Mouse (Mus musculus) adrenal gland (tissue): ENCODE data around the gene Nemp1.

ENCODE experiments used
- intact Hi-C: fragments of 180-260 bp; cut with DNase I; formaldehyde crosslinking; loops from one replicate; pipeline ENCODE4 v1.15.1; 2025
- long read RNA-seq, 2 experiments: library from polyadenylated mRNA; unstranded; transcript quantifications; one replicate each; pipeline ENCODE4 v2.0.0; 2020; ENCODE audit warnings: borderline replicate concordance in 1 of 2; ENCODE audit not compliant: insufficient replicate concordance in 1 of 2

Gene Nemp1
- long read RNA-seq, experiment 1, partial matches to known transcripts, result 0 of 3 reads
- long read RNA-seq, experiment 1, other reads (novel, unspliced or antisense), result 2 of 3 reads
- long read RNA-seq, experiment 2, full-length matches to known transcripts, result 6 of 9 reads
- long read RNA-seq, experiment 2, partial matches to known transcripts, result 0 of 9 reads
- long read RNA-seq, experiment 2, other reads (novel, unspliced or antisense), result 3 of 9 reads

GRCm38 (mm10) chr10:127666501-127667268, at the start of gene Nemp1:
Gene Nemp1, plus strand, starts transcription at chr10:127666901.
- intact Hi-C loops, result no loop called here

- intact Hi-C loops, result no loop called here
These were observed 49.4 kb upstream of the Nemp1 start for GRCm38 (mm10) chr10:127617294-127617693.

- intact Hi-C loops, result no loop called here
These were observed 48.5 kb upstream of the Nemp1 start for GRCm38 (mm10) chr10:127618173-127618572.

GRCm38 (mm10) chr10:127619119-127619721, 47.5 kb upstream of the Nemp1 start:
- intact Hi-C loops, result no loop called here

- intact Hi-C loops, result no loop called here
These were observed 46.7 kb upstream of the Nemp1 start for GRCm38 (mm10) chr10:127619941-127620405.

GRCm38 (mm10) chr10:127620406-127621190, 46.1 kb upstream of the Nemp1 start, which contains the start of gene Lrp1:
Gene Lrp1, minus strand, starts transcription at chr10:127621148.
- intact Hi-C loops, result no loop called here

- intact Hi-C loops, result loop anchor here (2.0 kb wide), 1 partner anchor 45 kb away; no protein-coding TSS in a partner anchor
These were observed 45.3 kb upstream of the Nemp1 start for GRCm38 (mm10) chr10:127621191-127622056.

GRCm38 (mm10) chr10:127622057-127622392, 44.7 kb upstream of the Nemp1 start:
- intact Hi-C loops, result loop anchor here (2.0 kb wide), 1 partner anchor 45 kb away; no protein-coding TSS in a partner anchor

GRCm38 (mm10) chr10:127622661-127623060, 44.0 kb upstream of the Nemp1 start:
- intact Hi-C loops, result loop anchor here (2.0 kb wide), 1 partner anchor 46 kb away; no protein-coding TSS in a partner anchor

GRCm38 (mm10) chr10:127623439-127624216, 43.1 kb upstream of the Nemp1 start:
- intact Hi-C loops, result loop anchor here (2.0 kb wide), 1 partner anchor 47 kb away; no protein-coding TSS in a partner anchor

GRCm38 (mm10) chr10:127626433-127626832, 40.3 kb upstream of the Nemp1 start:
- intact Hi-C loops, result no loop called here

- intact Hi-C loops, result no loop called here
These were observed 35.2 kb upstream of the Nemp1 start for GRCm38 (mm10) chr10:127631261-127632214.

GRCm38 (mm10) chr10:127632668-127633271, 33.9 kb upstream of the Nemp1 start:
- intact Hi-C loops, result no loop called here

GRCm38 (mm10) chr10:127640421-127640820, 26.3 kb upstream of the Nemp1 start:
- intact Hi-C loops, result loop anchor here (5.0 kb wide), 1 partner anchor 37 kb away; no protein-coding TSS in a partner anchor

- intact Hi-C loops, result loop anchor here (5.0 kb wide), 1 partner anchor 35 kb away; no protein-coding TSS in a partner anchor
These were observed 24.6 kb upstream of the Nemp1 start for GRCm38 (mm10) chr10:127641861-127642771.

- intact Hi-C loops, result loop anchor here (5.0 kb wide), 1 partner anchor 34 kb away; no protein-coding TSS in a partner anchor
These were observed 23.7 kb upstream of the Nemp1 start, which contains the start of gene Stat6 for GRCm38 (mm10) chr10:127642772-127643552. Gene Stat6, plus strand, starts transcription at chr10:127642986.
